Mouse (Mus musculus) kidney, adult 9 months (tissue): ENCODE data around the gene Brd2.

Experiments used
- DNase-seq: peaks from one replicate; pipeline ENCODE4 v3.0.0; 2022

The Brd2 gene

DNA sequence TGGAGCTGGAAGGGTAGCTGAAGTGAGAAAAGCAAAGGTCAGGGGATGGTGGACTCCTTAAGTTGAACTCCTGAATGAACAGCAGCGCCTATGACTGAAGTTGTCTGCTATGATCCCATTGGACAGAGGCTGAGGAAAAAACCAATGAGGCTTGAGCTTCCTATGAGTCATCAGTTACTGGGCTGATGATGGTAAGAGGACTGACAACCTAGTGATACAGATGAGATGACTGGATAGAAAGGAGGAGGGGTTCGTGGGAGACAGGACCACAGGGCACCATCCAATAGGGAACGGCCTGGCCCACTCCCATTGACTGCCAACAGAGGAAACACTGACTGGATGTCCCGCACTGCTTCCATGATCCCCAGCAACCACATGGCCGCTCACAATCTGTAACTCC lies 42.8 kb downstream of the Brd2 start:
- DNase-seq: peak; percentile 71

DNA sequence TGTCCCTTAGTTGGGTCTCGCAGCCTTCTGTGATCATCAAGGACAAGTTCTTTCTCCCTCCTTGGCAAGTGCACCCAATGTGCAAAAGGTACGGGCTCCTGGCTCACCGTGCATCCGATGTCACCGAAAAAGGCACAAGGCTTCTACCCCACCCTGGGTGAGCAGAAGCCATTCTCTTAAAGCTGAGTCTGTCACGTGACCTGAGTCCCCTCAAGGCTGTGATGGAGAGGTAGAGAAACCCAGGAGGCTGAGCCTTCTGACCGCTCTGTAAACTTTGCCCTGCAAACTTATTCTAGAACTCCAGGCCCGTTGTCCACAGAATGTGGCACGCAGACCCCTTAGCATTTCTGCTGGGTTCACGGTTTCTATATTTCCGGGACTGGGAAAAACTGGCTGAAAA lies 43.4 kb downstream of the Brd2 start:
- no peak for DNase-seq

DNA sequence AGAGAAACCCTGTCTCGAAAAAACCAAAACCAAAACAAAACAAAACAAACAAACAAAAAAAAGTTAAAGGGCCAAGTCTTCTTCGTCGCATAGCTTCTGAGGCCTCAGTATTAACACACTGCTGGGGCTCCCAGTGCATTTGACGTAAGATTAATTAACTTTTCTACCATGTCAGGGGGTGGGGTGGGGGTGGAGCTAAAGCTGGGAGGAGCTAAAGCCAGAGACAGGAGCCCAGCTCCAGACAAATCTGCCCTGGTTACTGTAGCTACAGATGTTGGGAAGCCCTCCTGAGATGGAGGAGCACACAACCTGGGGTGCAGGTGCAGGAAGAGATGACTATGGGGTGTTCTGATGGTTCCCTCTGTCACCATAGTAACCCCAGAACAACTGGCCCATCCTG lies 44.3 kb downstream of the Brd2 start:
- DNase-seq: no peak

DNA sequence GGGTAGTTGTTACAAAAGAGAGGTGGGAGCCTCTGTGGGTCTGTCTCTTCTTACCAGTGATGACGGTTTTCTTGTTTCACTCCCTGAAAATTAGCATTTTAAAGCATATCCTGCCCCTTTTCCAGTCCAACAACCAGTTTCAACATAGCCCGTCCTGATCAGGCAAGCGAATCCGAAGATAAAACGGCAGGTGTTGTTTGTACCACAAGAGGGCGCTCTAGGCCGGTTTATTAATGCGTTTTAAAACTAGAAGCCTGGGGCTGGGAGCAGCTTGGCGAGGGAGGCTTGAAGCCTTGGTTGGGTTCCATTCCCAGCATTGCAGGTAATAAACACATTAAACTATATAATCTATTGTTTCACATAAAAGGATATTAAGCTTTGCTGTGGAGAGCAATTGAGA lies 44.9 kb downstream of the Brd2 start:
- DNase-seq: peak; percentile 81

DNA sequence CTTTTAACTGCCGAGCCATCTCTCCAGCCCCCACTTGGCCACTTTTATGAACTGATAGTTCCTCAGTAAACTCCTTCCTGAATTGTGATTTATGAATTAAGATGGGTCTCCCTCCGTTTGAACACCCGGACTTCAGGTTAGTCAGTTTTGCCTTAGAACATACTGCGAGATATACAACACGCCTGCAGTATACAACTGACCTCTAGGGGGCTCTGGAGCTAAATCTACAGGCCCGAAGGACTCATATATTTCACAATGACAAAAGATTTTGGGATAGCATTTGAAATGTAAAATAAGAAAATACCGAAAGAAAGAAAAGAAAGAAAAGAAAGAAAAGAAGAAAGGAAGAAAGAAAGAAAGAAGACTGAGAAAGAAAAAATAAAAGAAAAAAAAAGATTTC lies 47.2 kb downstream of the Brd2 start:
- DNase-seq: peak; percentile 80

DNA sequence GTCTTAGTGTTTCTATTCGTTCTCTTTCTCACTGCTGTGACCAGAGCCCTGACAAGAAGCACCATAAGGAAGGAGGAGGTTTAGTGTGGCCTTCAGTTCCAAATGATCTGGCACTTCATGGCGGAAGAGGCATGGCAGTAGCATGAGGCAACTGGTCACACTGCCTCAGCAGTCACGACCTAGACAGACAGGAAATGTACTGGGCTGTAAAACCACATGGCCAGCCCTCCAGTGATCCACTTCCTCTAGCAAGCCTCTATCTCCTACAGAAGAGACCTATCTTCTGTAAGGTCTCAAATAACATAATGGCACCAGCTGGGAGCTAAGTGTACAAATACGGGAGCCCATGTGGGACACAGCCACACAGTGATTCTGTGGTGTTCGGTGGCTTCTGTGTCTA lies 50.3 kb downstream of the Brd2 start:
- no peak for DNase-seq

DNA sequence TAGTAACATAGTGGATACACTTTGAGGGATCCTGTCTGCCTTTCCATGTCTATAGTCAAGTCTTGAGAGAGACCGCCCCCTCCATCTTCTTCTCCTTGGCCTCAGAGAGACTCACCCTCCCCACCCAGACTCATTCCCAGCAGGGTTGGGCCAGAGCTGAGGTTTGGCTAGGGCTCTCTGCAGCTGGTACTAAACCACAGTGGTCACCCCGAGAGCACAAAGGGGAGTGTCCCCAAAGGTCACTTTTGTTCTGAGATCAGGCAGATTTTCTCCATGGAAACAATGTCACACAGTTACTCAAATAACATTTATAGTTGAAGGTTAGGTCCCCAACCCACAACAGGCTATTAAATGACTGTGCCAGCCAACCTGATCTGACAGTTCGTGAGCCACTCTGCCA lies 53.6 kb downstream of the Brd2 start:
- DNase-seq: no peak
